Mouse (Mus musculus) kidney, adult 2 months (tissue): ENCODE results near the gene Slco1b2. TPM values are rescaled to one million over a fixed set of nuclear protein-coding genes. Genes with fewer than 3 reads are reported as not detected.

Experiments
- DNase-seq: peaks from one replicate; pipeline ENCODE4 v3.0.0; 2021
- H3K27ac ChIP-seq: fragments of 200-500 bp; 2 replicates; pipeline ENCODE4 v1.5.1; 2012; ENCODE audit warnings: low read depth, low read length, control low read depth, inconsistent platforms; ENCODE audit not compliant: insufficient read depth
- H3K27me3 ChIP-seq: fragments of 200-500 bp; replicated peaks from 2 replicates; pipeline ENCODE4 v1.6.1; 2012; ENCODE audit warnings: mild to moderate bottlenecking, moderate library complexity, low read length, inconsistent platforms; ENCODE audit not compliant: control insufficient read depth, insufficient read depth
- H3K36me3 ChIP-seq: fragments of 200-500 bp; 2 replicates; pipeline ENCODE4 v1.6.1; 2012; ENCODE audit warnings: mild to moderate bottlenecking, moderate library complexity, low read length, inconsistent platforms; ENCODE audit not compliant: control insufficient read depth, insufficient read depth
- H3K4me1 ChIP-seq: fragments of 200-500 bp; 2 replicates; pipeline ENCODE4 v1.6.1; 2011; ENCODE audit warnings: low read length; ENCODE audit not compliant: control insufficient read depth, insufficient read depth
- H3K4me3 ChIP-seq: fragments of 200-500 bp; 2 replicates; pipeline ENCODE4 v1.5.1; 2011; ENCODE audit warnings: mild to moderate bottlenecking, low read depth, low read length, control low read depth; ENCODE audit not compliant: insufficient read depth
- CTCF ChIP-seq: fragments of 200-500 bp; conservative IDR thresholded peaks from 2 replicates; pipeline ENCODE4 v1.5.1; 2011; ENCODE audit warnings: low read depth, mild to moderate bottlenecking, control low read depth, low read length, moderate library complexity, mixed read lengths; ENCODE audit not compliant: insufficient read depth, insufficient read length
- POLR2A ChIP-seq: fragments of 200-500 bp; IDR thresholded peaks from one replicate; pipeline ENCODE4 v1.6.1; 2011; ENCODE audit warnings: low read depth, low read length, control low read depth
- WGBS: fragments of 180-500 bp; shearing (Covaris S2); methylation state at CpG from one replicate; pipeline ENCODE4 v1.1.7; 2018; 5-methylcytosine and 5-hydroxymethylcytosine counted together
- polyA plus RNA-seq: library from polyadenylated mRNA; depleted of rRNA; stranded (reverse); fragments of >200 nt; gene quantifications from 2 replicates; pipeline ENCODE4 v1.2.3, GENCODE M21; 2012; rRNA removed

Gene Slco1b2
- polyA plus RNA-seq, 1 experiment = 0.06 TPM

DNA sequence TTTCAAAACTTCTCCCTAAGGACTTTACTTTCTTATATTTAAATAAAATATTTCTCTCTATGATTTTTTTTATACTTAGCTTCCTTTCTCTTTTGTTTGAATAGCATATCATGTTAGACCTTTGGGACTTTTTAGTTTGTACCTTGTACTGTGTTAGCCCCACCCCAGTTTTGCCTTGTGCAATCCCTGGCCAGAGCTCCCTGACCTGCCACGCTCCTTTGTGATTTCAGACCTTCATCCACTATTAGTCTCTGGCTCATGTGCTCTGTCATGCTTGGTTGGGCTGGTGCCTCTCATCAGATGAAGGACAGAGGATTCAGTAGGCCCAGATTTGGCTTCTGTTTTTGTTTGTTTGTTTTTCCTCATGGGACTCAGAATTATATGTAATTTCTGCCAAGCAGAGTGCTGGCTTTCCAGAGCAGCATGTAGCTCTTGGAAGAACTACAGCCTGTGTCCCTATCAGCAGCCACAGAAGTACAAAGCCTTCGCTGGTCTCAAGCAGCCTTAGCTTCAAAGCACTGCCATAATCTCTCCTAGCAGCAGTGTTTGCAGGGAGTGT, 18.5 kb upstream of the Slco1b2 start:
- peak; percentile 37 for DNase-seq
- Histone ChIP-seq H3K4me3 (no peak overlapping the region), H3K36me3 (no peaks in the 10 kb centered on the region), H3K27ac (no peak overlapping the region), H3K4me1 (no peaks in the 10 kb centered on the region), H3K27me3 (no peaks in the 10 kb centered on the region)
- WGBS = 44% methylated on average over 2 of the region's 2 CpGs
- no peak for TF ChIP-seq CTCF
- TF ChIP-seq POLR2A = no peak

GRCm38 (mm10) chr6:141614017-141614416, 15.3 kb upstream of the Slco1b2 start:
- no peak for DNase-seq
- Histone ChIP-seq H3K4me1 (no peaks in the 10 kb centered on the region), H3K4me3 (no peak overlapping the region), H3K27me3 (no peaks in the 10 kb centered on the region), H3K27ac (no peak overlapping the region), H3K36me3 (no peaks in the 10 kb centered on the region)
- TF ChIP-seq POLR2A (no peak), CTCF (no peak)

- peak; percentile 13 for DNase-seq
- no peak overlapping the region for H3K4me3 ChIP-seq
- WGBS = 81% methylated on average over 3 of the region's 3 CpGs
- H3K27ac ChIP-seq = no peak overlapping the region
- no peaks in the 10 kb centered on the region for H3K36me3 ChIP-seq
- TF ChIP-seq CTCF (no peak), POLR2A (no peak)
- no peaks in the 10 kb centered on the region for H3K27me3 ChIP-seq
- H3K4me1 ChIP-seq = no peaks in the 10 kb centered on the region
These were observed 14.0 kb upstream of the Slco1b2 start for GRCm38 (mm10) chr6:141615348-141615747.

DNA sequence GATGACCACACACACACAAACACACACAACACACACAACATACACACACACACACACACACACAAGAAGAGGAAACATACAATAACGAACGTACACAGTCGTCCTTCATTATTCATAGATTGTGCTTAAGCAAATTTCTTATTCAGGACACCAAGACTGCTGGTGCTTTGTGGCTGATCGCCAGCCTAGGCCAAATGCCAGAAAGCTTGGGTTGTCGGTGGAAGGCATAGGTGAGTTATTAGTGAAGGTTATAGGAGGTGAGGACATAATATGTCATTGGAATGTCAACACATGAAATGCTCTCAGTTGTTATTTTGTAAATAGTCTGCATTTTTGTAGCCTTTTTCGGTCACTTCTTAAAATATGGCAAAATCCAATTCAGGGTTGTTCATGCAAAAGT, 3.6 kb downstream of the Slco1b2 start:
- DNase-seq = peak; percentile 49
- no peak overlapping the region for H3K27ac ChIP-seq
- no peaks in the 10 kb centered on the region for H3K4me1 ChIP-seq
- 67% methylated on average over 6 of the region's 6 CpGs for WGBS
- H3K27me3 ChIP-seq = no peaks in the 10 kb centered on the region
- no peak for TF ChIP-seq POLR2A
- no peak for TF ChIP-seq CTCF
- H3K4me3 ChIP-seq = no peak overlapping the region
- no peaks in the 10 kb centered on the region for H3K36me3 ChIP-seq

GRCm38 (mm10) chr6:141635250-141635649, 5.9 kb downstream of the Slco1b2 start:
- no peak overlapping the region for H3K27ac ChIP-seq
- no peaks in the 10 kb centered on the region for H3K4me1 ChIP-seq
- WGBS = 27% methylated on average over 2 of the region's 2 CpGs
- H3K4me3 ChIP-seq = no peak overlapping the region
- H3K27me3 ChIP-seq = no peaks in the 10 kb centered on the region
- DNase-seq = no peak
- TF ChIP-seq POLR2A (no peak), CTCF (no peak)
- H3K36me3 ChIP-seq = no peaks in the 10 kb centered on the region

GRCm38 (mm10) chr6:141640639-141641038, 11.3 kb downstream of the Slco1b2 start:
- H3K4me3 ChIP-seq = no peak overlapping the region
- no peak overlapping the region for H3K27ac ChIP-seq
- H3K36me3 ChIP-seq = no peaks in the 10 kb centered on the region
- no peaks in the 10 kb centered on the region for H3K27me3 ChIP-seq
- H3K4me1 ChIP-seq = no peaks in the 10 kb centered on the region
- TF ChIP-seq CTCF = no peak
- peak; percentile 66 for DNase-seq
- WGBS = 54% methylated on average over 1 of the region's 1 CpGs

DNA sequence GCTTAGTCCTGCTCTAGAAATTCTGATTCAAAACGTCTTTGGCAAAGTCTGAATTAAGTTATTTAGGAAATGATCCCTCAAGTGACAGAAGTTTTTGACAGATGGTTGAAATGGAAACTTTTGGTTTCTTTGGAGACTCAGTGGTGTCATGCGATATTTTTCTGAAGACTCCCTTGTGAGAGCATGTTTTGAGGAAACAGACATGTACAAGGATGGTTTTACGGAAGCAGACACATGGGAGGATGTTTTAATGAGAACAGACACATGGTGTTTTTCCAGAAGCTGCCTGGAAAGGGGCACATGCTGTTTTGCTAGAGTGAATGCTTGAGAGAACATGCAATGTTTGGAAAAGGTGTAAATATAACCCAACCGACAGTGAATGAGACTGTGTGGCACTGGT, 57.7 kb downstream of the Slco1b2 start:
- DNase-seq = no peak
- no peaks in the 10 kb centered on the region for H3K4me1 ChIP-seq
- no peak overlapping the region for H3K27ac ChIP-seq
- H3K27me3 ChIP-seq = no peaks in the 10 kb centered on the region
- 36% methylated on average over 4 of the region's 4 CpGs for WGBS
- H3K36me3 ChIP-seq = no peaks in the 10 kb centered on the region
- TF ChIP-seq POLR2A = no peak
- no peak for TF ChIP-seq CTCF
- H3K4me3 ChIP-seq = no peak overlapping the region

- no peaks in the 10 kb centered on the region for H3K27me3 ChIP-seq
- no peak overlapping the region for H3K27ac ChIP-seq
- H3K4me1 ChIP-seq = no peaks in the 10 kb centered on the region
- H3K36me3 ChIP-seq = no peaks in the 10 kb centered on the region
- no peak for DNase-seq
- TF ChIP-seq POLR2A (no peak), CTCF (no peak)
- H3K4me3 ChIP-seq = no peak overlapping the region
These were observed 61.9 kb downstream of the Slco1b2 start for GRCm38 (mm10) chr6:141691246-141691645.

Other genes with a start within 250 kb of the Slco1b2 start
- gene Slco1c1, start 105.2 kb upstream of the Slco1b2 start, polyA plus RNA-seq = 0.08 TPM in 1 of 2 replicates, not detected in the other
- gene Gm5724, start 144.3 kb downstream of the Slco1b2 start, polyA plus RNA-seq = not detected in 2 replicates
- gene Slco1a4, start 226.7 kb downstream of the Slco1b2 start, polyA plus RNA-seq = 0.50 and 0.70 TPM in 2 replicates